Mouse (Mus musculus) adrenal gland, adult 8-10 months (tissue): Measurements from ENCODE around the gene Rin3. TPM values are rescaled to one million over a fixed set of nuclear protein-coding genes. Genes with fewer than 3 reads are reported as not detected.

Experiments
- DNase-seq: peaks from one replicate; pipeline ENCODE4 v3.0.0; 2022
- total RNA-seq, 4 experiments: library from RNA; stranded (reverse); gene quantifications; 2 replicates each; pipeline ENCODE4 v1.2.4; 2022

The Rin3 gene
- total RNA-seq, 4 experiments from 2014 or later = 11.3 to 18.2 (median 14.0) TPM

DNA sequence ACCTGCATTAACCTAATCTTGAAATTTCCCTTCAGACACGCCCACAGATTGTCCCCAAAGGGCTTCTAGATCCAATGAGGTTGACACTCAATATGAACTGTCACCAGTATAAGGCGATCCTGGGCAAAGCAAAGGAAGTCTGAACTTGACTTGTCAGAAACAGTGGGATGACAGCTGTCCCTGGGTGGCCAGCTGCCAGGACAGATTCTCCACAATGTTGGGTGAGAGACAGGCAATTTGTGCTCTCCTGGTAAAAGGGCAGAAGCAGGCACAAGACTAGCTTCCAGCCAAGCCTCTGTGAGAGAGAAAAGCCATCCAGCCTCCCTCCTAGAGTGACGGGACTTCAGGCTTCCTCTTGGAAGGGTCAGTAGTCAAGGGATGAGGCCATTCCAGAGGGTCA lies 89.5 kb downstream of the Rin3 start:
- DNase-seq = no peak

DNA sequence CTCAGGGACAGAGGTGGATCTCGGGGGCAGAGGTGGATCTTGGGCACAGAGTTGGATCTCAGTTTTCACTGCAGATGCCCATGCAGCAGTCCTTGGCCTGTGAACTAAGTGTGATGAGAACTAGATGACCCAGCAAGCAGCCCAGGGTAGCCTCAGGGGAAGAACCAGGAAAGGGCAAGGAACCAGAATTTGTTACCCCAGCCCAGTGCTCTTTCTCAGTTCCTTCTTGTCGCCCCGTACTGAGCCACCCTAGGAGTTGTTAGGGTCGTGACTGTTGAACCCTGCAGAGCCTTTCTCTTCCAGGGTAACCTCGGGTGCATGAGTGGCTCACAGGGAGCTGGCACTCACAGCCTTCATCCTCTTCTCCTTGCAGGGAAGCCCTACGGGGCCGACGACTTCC lies 99.3 kb downstream of the Rin3 start:
- no peak for DNase-seq

DNA sequence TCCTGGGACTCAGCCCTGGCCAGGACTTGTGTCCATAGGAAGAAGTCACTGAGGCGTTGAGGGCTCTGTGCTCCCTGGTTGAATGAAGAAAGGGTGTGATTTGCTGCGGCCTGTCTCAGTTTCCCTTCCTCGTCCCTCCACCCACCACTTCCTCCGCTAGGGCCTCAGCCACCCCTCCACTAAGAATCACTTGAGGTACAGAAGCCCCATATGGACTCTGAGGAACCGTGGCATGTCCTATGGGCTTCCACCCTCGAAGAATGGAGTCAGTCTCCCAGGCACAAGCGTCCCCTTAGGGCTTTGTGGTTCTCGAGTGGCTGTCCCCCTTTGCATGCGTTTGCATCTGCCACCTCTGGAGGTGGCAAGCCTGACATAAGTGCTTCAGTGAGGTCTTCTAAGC lies 100.4 kb downstream of the Rin3 start:
- no peak for DNase-seq

DNA sequence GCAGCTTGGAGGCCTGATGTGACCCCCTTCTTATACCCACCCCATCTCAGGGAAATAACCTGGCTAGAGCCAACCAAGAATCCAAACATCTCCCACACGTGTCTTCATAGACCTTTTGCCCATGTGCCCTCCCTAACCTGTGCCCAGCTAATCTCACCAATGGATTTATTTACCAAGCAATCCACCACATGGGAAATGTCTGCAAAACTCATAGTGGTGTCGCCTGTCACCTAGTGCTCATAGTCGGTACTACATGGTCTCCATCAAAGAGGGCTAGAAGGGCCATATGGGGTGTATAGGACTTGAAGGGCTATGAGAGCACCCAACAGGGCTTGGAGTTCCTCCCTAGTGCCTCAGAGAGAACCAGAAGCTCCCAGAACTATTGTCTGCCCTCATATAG lies 102.0 kb downstream of the Rin3 start:
- no peak for DNase-seq

- peak; percentile 55 for DNase-seq
Measured at GRCm38 (mm10) chr12:102387219-102387917, 104.5 kb downstream of the Rin3 start.

- DNase-seq = no peak
Measured at GRCm38 (mm10) chr12:102390042-102390441, 107.2 kb downstream of the Rin3 start.

- no peak for DNase-seq
Measured at GRCm38 (mm10) chr12:102391109-102391508, 108.3 kb downstream of the Rin3 start.

DNA sequence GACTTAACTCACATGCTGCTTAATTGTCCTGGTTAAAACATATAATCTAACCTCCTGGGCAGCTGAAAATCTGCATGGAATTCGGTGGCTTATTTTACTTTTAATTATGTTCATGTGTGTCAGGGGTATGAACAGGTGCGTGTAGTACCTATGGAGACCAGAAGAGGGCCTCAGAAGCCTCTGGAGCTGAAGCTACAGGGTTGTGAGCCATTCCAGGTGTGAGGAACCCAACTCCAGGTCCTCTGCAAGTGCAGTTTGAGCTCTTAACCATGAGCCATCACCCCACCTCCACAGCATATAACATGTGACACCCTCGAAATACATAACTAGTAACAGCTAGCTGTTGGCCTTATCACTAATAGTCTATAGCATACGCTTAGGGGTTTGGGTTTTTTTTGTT lies 109.1 kb downstream of the Rin3 start:
- DNase-seq = no peak

DNA sequence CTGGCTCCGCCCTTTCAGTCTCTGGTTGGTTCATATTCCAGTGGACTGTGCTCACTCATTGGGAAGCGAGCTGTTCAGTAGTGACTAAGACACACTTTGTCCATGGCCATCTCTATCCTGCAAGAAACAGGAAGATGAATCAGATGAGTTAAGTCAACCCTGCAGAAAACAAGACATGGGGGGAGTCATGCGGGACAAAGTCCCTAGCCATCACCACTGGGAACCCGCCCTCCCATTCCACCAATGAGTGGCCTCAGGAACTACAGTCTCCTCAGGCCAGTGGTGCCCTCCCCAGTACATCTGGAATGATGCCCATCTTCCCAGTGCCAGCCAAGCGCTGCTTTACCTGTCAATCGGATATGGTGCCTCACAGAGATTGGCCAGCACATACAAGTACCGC lies 111.6 kb downstream of the Rin3 start:
- DNase-seq = no peak

- DNase-seq = no peak
Measured at GRCm38 (mm10) chr12:102395537-102395936, 112.7 kb downstream of the Rin3 start.

DNA sequence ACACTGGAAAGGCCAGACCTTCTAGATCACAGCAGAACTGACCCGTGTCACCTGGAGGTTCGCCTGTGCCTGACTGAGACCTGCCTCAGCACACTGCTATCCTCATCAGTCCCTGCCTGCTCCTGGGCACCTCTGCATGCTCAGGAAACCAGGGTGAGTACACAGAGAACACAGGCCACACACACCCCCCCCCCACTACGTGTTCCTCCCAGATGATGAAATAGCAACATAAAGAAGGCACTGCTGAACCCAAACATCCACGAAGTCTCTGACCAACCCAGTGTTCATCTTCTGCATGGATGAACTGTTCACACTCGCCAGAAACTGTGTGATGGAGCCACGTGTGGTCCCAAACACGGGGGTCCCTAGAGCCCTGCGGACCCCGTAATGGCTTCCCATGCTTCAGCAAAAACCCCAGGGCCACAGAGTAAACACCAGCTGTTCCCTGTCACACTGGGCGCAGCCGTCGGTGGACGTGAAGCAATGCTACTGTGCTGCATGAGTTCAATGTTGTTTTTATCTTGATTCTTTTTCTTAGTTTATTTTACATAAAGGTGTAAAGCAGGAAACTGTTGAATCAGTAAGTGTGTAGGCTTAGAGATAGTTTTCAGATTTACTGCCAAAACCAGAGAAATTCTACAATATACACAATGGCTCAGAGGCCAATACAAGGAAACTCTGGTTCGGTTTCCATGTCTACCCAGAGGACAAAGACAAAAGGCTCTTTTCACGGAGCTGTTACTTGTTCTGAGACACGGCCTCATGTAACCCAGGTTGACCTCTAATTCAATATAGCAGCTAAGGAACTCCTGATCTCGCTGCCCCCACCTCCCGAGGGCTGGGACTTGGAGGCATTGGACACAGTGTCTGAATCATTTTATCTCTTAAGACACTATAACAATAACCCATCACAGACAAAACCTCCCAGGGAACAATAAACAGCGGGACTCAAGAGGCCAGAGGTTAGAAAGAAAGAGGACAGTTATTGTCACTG lies 113.4 kb downstream of the Rin3 start:
- no peak for DNase-seq

DNA sequence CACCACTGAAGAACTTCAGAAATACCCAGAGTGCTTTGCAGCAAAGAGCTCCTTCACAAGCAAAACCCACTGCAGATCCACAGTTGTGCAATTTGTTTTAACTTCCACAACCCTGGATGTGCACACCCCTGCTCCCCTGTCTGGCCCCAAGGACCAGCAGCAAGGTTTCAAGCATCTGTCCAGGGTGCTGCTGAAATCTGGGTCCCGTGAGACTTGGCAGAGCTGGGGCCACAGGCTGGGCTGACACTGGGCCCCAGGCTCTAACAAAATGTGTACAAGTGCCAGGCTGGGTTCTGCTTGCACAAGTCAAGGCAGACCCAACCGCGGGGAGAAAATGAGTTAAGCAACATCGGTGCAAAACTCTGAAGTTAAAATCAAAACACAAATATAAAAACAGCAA lies 115.7 kb downstream of the Rin3 start:
- DNase-seq = no peak

DNA sequence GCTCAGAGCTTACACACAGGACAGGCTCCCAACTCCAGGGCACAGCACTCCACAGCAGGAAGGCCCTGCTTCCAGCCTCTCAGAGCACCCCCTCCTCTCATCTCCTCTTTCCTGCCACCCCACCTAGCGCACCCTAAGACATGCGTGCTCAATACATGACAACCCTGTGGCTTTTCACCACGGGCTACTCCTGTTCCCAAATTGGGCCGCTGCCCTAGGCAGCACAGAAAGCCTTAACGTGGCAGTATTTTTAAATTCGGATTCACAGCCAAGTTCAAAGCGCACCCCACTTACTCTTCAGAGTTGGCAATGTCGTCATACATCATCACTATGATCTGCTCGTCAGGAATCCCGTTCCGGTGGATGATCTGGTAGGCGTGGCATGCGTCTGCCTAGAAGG lies 130.3 kb downstream of the Rin3 start:
- DNase-seq = no peak

DNA sequence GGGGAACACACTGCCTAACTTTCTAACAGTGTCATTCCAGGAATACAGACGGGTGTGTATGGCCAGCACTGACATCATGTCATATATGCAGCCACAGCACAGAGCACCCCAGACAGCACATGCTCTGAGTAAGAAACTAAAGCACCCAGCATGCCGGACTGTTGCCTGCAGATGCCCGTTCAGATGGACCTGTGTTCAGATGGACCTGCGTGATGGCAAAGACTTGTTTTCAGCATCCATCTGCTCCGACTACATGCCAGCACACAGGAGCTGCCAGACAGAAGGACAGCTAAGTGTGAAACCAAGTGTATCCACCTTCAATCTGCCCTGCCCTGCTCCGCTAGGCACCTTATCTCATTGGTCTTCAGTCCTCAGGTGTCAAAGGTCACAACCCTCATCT lies 131.8 kb downstream of the Rin3 start:
- no peak for DNase-seq

DNA sequence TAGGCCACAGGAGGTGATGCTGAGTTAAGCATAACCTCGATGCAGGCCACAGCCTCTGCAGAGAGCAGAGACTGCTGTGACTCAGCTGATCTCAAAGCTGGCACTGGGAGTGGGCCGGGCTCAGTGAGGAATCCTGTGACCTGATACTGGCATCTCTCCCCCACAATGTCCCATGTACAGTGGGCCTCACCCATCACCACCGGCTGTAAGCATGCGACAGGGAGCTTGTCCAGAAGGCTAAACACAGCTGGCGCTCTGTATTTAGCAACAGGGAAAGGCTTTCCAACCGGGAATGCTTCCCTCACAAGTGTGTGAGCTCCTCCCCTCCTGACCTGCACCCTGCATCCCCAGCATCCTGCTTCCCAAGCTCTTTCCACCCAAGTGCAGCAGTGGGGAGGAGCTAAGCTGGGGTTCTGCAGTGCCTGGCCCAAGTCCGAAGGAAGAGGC lies 133.6 kb downstream of the Rin3 start:
- DNase-seq = no peak

GRCm38 (mm10) chr12:102416955-102417510 lies 134.2 kb downstream of the Rin3 start:
- DNase-seq = no peak

GRCm38 (mm10) chr12:102417701-102418100 lies 134.9 kb downstream of the Rin3 start:
- no peak for DNase-seq

GRCm38 (mm10) chr12:102419544-102419943 lies 136.7 kb downstream of the Rin3 start:
- no peak for DNase-seq

GRCm38 (mm10) chr12:102420168-102420890 lies 137.5 kb downstream of the Rin3 start:
- DNase-seq = no peak

GRCm38 (mm10) chr12:102422065-102422464 lies 139.2 kb downstream of the Rin3 start:
- no peak for DNase-seq

GRCm38 (mm10) chr12:102422623-102423320 lies 139.9 kb downstream of the Rin3 start:
- no peak for DNase-seq

DNA sequence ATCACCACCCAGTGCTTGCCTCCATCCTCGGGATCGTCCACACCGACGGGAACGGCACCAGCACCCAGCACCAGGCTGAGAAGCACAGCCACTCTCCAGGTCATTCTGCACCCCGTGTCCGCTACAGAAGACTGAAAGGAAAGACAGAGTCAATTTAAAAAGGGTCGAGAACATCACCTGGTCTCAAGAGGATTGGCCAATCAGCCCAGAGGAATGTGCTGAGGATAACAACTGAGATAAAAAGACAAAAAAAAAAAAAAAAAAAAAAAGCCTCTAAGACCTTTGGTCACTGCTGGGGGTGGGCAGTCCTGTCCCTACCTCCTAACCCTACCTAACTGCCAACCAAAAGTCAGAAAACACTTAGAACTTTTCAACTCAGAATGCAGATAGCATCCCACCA lies 140.8 kb downstream of the Rin3 start:
- DNase-seq = no peak
